Mouse (Mus musculus) lung, adult 2 months (tissue): ENCODE results near the gene Ppp1r3g.

Experiments
- CTCF ChIP-seq: fragments of 200-500 bp; IDR thresholded peaks from 2 replicates; pipeline ENCODE4 v1.5.1; 2011; ENCODE audit warnings: mild to moderate bottlenecking, low read length, control low read depth; ENCODE audit not compliant: insufficient read depth
- POLR2A ChIP-seq: fragments of 200-500 bp; IDR thresholded peaks from 2 replicates; pipeline ENCODE4 v1.6.1; 2011; ENCODE audit warnings: low read depth, mild to moderate bottlenecking, control low read depth, low read length, borderline replicate concordance; ENCODE audit errors: extremely low read depth

GRCm38 (mm10) chr13:35995231-35995630, 36.6 kb downstream of the Ppp1r3g start:
- TF ChIP-seq CTCF (no peak), POLR2A (no peak)
